Mouse (Mus musculus) liver, embryonic 14.5 days (tissue): Measurements from ENCODE around the gene Tm6sf1. TPM values are rescaled to one million over a fixed set of nuclear protein-coding genes. Genes with fewer than 3 reads are reported as not detected.
A peak's percentile ranks its signal among the peaks of the same experiment; 100 is the strongest.

Source experiments
- ATAC-seq: fragments of 200-750 bp; cut with Nextera tagmentation; 2 replicates; pipeline ENCODE4 v1.8.0; 2017; ENCODE audit warnings: moderate number of reproducible peaks, mild to moderate bottlenecking, moderate library complexity; ENCODE audit not compliant: insufficient read depth
- DNase-seq, 3 experiments: peaks; one replicate each; pipeline ENCODE4 v3.0.0-alpha.2; 2012 to 2013; ENCODE audit warnings: low read depth in 3 of 3, low spot score in 3 of 3
- H3K27ac ChIP-seq: fragments of 300-500 bp; sonication (generic); 2 replicates; pipeline ENCODE4 v1.5.1; 2014; ENCODE audit warnings: moderate library complexity, mild to moderate bottlenecking, control low read depth, inconsistent platforms
- H3K27me3 ChIP-seq: fragments of 300-500 bp; sonication (generic); 2 replicates; pipeline ENCODE4 v1.6.1; 2014; ENCODE audit warnings: mild to moderate bottlenecking, low read length, moderate library complexity; ENCODE audit not compliant: control insufficient read depth, insufficient read depth
- H3K36me3 ChIP-seq: fragments of 300-500 bp; sonication (generic); replicated peaks from 2 replicates; pipeline ENCODE4 v1.6.1; 2014; ENCODE audit warnings: low read depth; ENCODE audit not compliant: control insufficient read depth, insufficient read depth
- H3K4me1 ChIP-seq, 2 experiments: fragments of 200-500 bp in 1 of 2; fragments of 300-500 bp in 1 of 2; sonication (generic) in 1 of 2; replicated peaks; 2 replicates each; pipeline ENCODE4 v1.6.1; 2012 to 2014; ENCODE audit warnings: antibody characterized with exemption in 1 of 2, inconsistent platforms in 1 of 2, low read length in 1 of 2; ENCODE audit not compliant: control insufficient read depth in 2 of 2, insufficient read depth in 2 of 2
- H3K4me2 ChIP-seq: fragments of 300-500 bp; sonication (generic); 2 replicates; pipeline ENCODE4 v1.6.1; 2014; ENCODE audit warnings: low read depth, mild to moderate bottlenecking, control low read depth, moderate library complexity
- H3K4me3 ChIP-seq, 2 experiments: fragments of 200-500 bp in 1 of 2; fragments of 300-500 bp in 1 of 2; sonication (generic) in 1 of 2; 2 replicates each; pipeline ENCODE4 v1.5.1; 2012 to 2014; ENCODE audit warnings: low read depth in 2 of 2, low read length in 2 of 2, mild to moderate bottlenecking in 2 of 2, control low read depth in 1 of 2, inconsistent platforms in 1 of 2, moderate library complexity in 1 of 2; ENCODE audit not compliant: insufficient read depth in 1 of 2
- H3K9ac ChIP-seq: fragments of 300-500 bp; sonication (generic); replicated peaks from 2 replicates; pipeline ENCODE4 v1.6.1; 2014; ENCODE audit warnings: mild to moderate bottlenecking, control low read depth, moderate library complexity
- H3K9me3 ChIP-seq: fragments of 300-500 bp; sonication (generic); 2 replicates; pipeline ENCODE4 v1.6.1; 2016; ENCODE audit warnings: low read length, mixed read lengths; ENCODE audit not compliant: control insufficient read depth
- CTCF ChIP-seq: IDR thresholded peaks from 2 replicates; pipeline ENCODE4 v1.5.1; 2016; ENCODE audit warnings: antibody characterized with exemption, low read depth, control low read depth
- EP300 ChIP-seq: IDR thresholded peaks from 2 replicates; pipeline ENCODE4 v1.6.1; 2016; ENCODE audit warnings: antibody characterized with exemption, low read depth
- WGBS: fragments of 180-500 bp; shearing (Covaris S2); extraction: QIAGEN DNeasy Blood & Tissue Kit; methylation state at CpG from one replicate; pipeline ENCODE4 v1.1.7; 2014; ENCODE audit not compliant: insufficient replicate concordance; 5-methylcytosine and 5-hydroxymethylcytosine counted together
- polyA plus RNA-seq, 2 experiments: library from polyadenylated mRNA; depleted of rRNA in 1 of 2; stranded (reverse) in 1 of 2; unstranded in 1 of 2; fragments of >200 nt; fragmentation: Nextera tagmentation in 1 of 2; extraction: Ambion mirVana in 1 of 2; gene quantifications; 2 replicates each; pipeline versions ENCODE4 v1.2.1 to v1.2.3; 2012 to 2014

Tm6sf1 gene
- polyA plus RNA-seq, 2 experiments, result 7.9 to 9.4 TPM

DNA sequence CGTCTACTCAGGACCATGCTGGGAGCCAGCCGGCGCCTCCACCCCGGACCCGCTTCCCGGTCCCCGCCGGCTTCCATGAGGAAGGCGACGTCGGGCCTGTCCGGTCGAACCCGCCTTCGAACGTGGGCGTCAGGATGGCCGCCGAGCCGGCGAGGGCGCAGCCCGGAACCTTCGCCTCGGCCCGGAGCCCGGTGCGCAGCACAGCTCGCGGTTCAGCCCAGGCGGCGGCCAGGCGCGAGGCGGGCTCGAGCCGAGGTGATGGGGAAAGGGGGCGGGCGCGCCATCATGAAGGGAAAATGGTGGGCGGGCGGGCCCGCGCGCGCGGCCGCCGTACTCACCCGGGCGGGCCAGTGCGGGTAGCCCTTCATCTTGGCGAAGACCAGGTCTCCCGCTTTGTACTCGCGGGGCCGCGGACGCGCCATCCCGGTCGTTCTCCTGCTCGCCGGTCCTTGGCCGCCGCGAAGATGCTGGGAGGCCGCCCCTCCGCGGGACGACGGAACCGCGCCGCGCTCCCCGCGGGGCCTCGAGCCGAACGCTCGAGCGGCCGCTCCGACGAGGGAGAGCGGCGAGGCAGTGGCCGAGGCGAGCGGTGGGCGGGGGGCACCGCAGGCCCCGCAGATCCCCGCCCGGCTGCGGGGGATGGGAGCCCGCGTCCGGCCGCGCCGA is 74.9 kb downstream of the Tm6sf1 start:
- WGBS, result under 1% methylated on average over 94 of the region's 103 CpGs

More for the DNA sequence above, 74.9 kb downstream of the Tm6sf1 start:
- no peaks in the 10 kb centered on the region for H3K36me3 ChIP-seq
- H3K4me2 ChIP-seq, result peak overlapping the region; percentile 44
- peak overlapping the region; percentile 43 to 47 for H3K4me3 ChIP-seq
- H3K27ac ChIP-seq, result no peak overlapping the region
- H3K27me3 ChIP-seq, result peaks cover 55% of the 10 kb centered on the region
- no peaks in the 10 kb centered on the region for H3K9me3 ChIP-seq
- H3K9ac ChIP-seq, result no peak overlapping the region
- TF ChIP-seq EP300 (no peak), CTCF (no peak)
- H3K4me1 ChIP-seq, result no peaks in the 10 kb centered on the region
- no peak for DNase-seq
- no peak for ATAC-seq

Other genes starting within 250 kb of the Tm6sf1 start
- gene Homer2, start 151.5 kb upstream of the Tm6sf1 start, polyA plus RNA-seq (2012; rRNA removed), result 1.4 and 2.6 TPM in 2 replicates
- gene Homer2, start 151.5 kb upstream of the Tm6sf1 start, polyA plus RNA-seq (2014; fragmentation: Nextera tagmentation; extraction: Ambion mirVana), result 2.8 and 2.9 TPM in 2 replicates
- 15.7 and 22.7 TPM in 2 replicates for gene Ramac, start 96.1 kb upstream of the Tm6sf1 start, polyA plus RNA-seq (2012; rRNA removed)
- gene Ramac, start 96.1 kb upstream of the Tm6sf1 start, polyA plus RNA-seq (2014; fragmentation: Nextera tagmentation; extraction: Ambion mirVana), result 53.1 and 59.7 TPM in 2 replicates
- gene 3110040N11Rik, start 69.5 kb upstream of the Tm6sf1 start, polyA plus RNA-seq (2012; rRNA removed), result 16.9 and 21.4 TPM in 2 replicates
- gene 3110040N11Rik, start 69.5 kb upstream of the Tm6sf1 start, polyA plus RNA-seq (2014; fragmentation: Nextera tagmentation; extraction: Ambion mirVana), result 25.4 and 25.9 TPM in 2 replicates
- 8.8 and 15.3 TPM in 2 replicates for gene Btbd1, start 29.6 kb upstream of the Tm6sf1 start, polyA plus RNA-seq (2012; rRNA removed)
- 29.1 and 29.8 TPM in 2 replicates for gene Btbd1, start 29.6 kb upstream of the Tm6sf1 start, polyA plus RNA-seq (2014; fragmentation: Nextera tagmentation; extraction: Ambion mirVana)
- not detected in 2 replicates for gene Gm10160, start 3.2 kb upstream of the Tm6sf1 start, polyA plus RNA-seq (2012; rRNA removed)
- gene Gm10160, start 3.2 kb upstream of the Tm6sf1 start, polyA plus RNA-seq (2014; fragmentation: Nextera tagmentation; extraction: Ambion mirVana), result not detected in 2 replicates
- 0.15 and 0.27 TPM in 2 replicates for gene Hdgfl3, start 75.5 kb downstream of the Tm6sf1 start, polyA plus RNA-seq (2012; rRNA removed)
- 0.33 and 0.43 TPM in 2 replicates for gene Hdgfl3, start 75.5 kb downstream of the Tm6sf1 start, polyA plus RNA-seq (2014; fragmentation: Nextera tagmentation; extraction: Ambion mirVana)
- gene Bnc1, start 133.3 kb downstream of the Tm6sf1 start, polyA plus RNA-seq (2012; rRNA removed), result 0.22 and 0.28 TPM in 2 replicates
- 0.27 and 0.54 TPM in 2 replicates for gene Bnc1, start 133.3 kb downstream of the Tm6sf1 start, polyA plus RNA-seq (2014; fragmentation: Nextera tagmentation; extraction: Ambion mirVana)